11 mouse cellular contexts compared by ENCODE assay signal in the genomic region with DNA sequence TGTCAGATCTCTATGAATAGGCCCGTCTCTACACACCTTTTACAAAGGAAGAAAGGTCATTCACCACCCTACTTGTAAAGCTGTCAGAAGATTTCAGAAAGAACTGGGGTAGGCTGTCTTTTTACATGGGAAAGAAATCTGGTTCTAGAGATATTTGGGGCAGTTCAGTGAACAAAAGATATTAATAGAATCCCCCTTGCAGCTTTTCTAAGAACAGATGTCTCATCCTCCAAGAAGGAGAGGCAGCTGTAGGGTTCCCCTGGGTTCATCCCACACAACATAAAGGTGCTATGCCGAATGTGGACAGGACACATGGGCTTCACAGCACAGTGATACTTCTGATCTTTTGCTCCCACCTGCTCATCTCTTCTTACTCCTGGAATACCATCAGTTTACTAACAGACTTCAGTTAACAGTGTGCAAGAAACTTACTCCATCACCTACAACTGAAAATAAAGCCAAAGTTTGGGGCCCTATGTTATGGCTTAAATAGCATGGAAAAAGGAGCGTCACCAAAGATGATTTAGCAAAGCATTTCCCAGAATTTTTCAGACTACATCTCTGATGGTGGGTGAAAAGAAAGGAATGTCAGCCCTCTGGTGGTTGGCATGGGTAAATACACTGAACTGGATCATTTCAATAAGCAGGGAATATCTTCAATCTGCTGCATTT.
DNase-seq lines count a peak whose midpoint lies in the region; ATAC-seq and TF ChIP-seq lines count a peak whose summit lies in the region.
"Had no signal": no experiment of that assay in that cellular context is flagged by ENCODE, and none has a peak within 500 bp of the region (broad histone marks: within the 10 kb centered on the region; RNA-seq: fewer than 3 reads in every experiment).

No protein-coding gene starts in this region.

- H3K4me2 ChIP-seq in midbrain, embryonic 11.5 days = no peak overlapping the region
- H3K4me2 ChIP-seq: embryonic facial prominence, embryonic 13.5 days; stomach, embryonic 15.5 days had no signal

- no peaks in the 10 kb centered on the region for H3K9me3 ChIP-seq in E14TG2a.4 (ENCODE audit: low read length)
- no peaks in the 10 kb centered on the region for H3K9me3 ChIP-seq in midbrain, embryonic 11.5 days (ENCODE audit: control insufficient read depth, low read length)
- H3K9me3 ChIP-seq: embryonic facial prominence, embryonic 13.5 days; megakaryocyte, embryonic 14.5 days; stomach, embryonic 15.5 days had no signal

- WGBS in heart, adult 2 months = 49% methylated on average over 3 of the region's 3 CpGs
- WGBS in midbrain, embryonic 11.5 days = 62% methylated on average over 3 of the region's 3 CpGs

- no peaks in the 10 kb centered on the region for H3K4me1 ChIP-seq in heart, adult 2 months (ENCODE audit: control insufficient read depth, insufficient read depth, low read length)
- no peaks in the 10 kb centered on the region for H3K4me1 ChIP-seq in E14TG2a.4 (replicated peaks; ENCODE audit: low read depth, low read length)
- no peaks in the 10 kb centered on the region for H3K4me1 ChIP-seq in midbrain, embryonic 11.5 days (ENCODE audit: control insufficient read depth, insufficient read depth, low read length)
- H3K4me1 ChIP-seq: embryonic facial prominence, embryonic 13.5 days; megakaryocyte, embryonic 14.5 days; stomach, embryonic 15.5 days had no signal

- intact Hi-C loops in heart, adult 2 months (cut with DNase I) = no loop called here

- peak; percentile 75 for TF ChIP-seq CTCF in heart, adult 2 months (IDR thresholded peaks at IDR 0.05)
- TF ChIP-seq CTCF in E14TG2a.4 (conservative IDR thresholded peaks at IDR 0.05; ENCODE audit: low read length) = peak; percentile 80

- H3K79me2 ChIP-seq in heart, adult 2 months (replicated peaks; ENCODE audit: control insufficient read depth, insufficient read depth, low read length) = no peaks in the 10 kb centered on the region

- ATAC-seq in midbrain, embryonic 11.5 days (ENCODE audit: low FRiP score) = peak; percentile 57; the same call in 1 of the 2 replicates

- DNase-seq in heart, adult 2 months = no peak
- DNase-seq in heart, adult 9 months (ENCODE audit: low spot score in 2 of 2) = no peak
- peak; percentile 12 for DNase-seq in embryo, embryonic 9.5 days (ENCODE audit: extremely low spot score)
- peak; percentile 82 for DNase-seq in midbrain, embryonic 11.5 days (ENCODE audit: low spot score, missing footprints)
- no peak for DNase-seq in urinary bladder, postnatal 4 days (ENCODE audit: low spot score in 2 of 2)
- no peak for DNase-seq in testis, postnatal 14 days (ENCODE audit: low spot score)
- no peak for DNase-seq in kidney, postnatal 10 days

- H3K27ac ChIP-seq in heart, adult 2 months = no peak overlapping the region
- no peak overlapping the region for H3K27ac ChIP-seq in midbrain, embryonic 11.5 days (ENCODE audit: low read depth, low read length)
- H3K27ac ChIP-seq: embryonic facial prominence, embryonic 13.5 days; stomach, embryonic 15.5 days had no signal

- TF ChIP-seq EP300 in heart, adult 2 months (IDR thresholded peaks at IDR 0.05; ENCODE audit: insufficient read depth, low read depth, low read length) = no peak

- H3K36me3 ChIP-seq in heart, adult 2 months (ENCODE audit: control insufficient read depth, insufficient read depth, low read length) = no peaks in the 10 kb centered on the region
- H3K36me3 ChIP-seq in E14TG2a.4 (ENCODE audit: insufficient read depth, low read length) = no peaks in the 10 kb centered on the region
- H3K36me3 ChIP-seq in midbrain, embryonic 11.5 days (ENCODE audit: control insufficient read depth, insufficient read depth, low read length) = no peaks in the 10 kb centered on the region
- H3K36me3 ChIP-seq: embryonic facial prominence, embryonic 13.5 days; stomach, embryonic 15.5 days had no signal

- H3K27me3 ChIP-seq in heart, adult 2 months (ENCODE audit: control insufficient read depth, insufficient read depth, low read length) = no peaks in the 10 kb centered on the region
- no peaks in the 10 kb centered on the region for H3K27me3 ChIP-seq in E14TG2a.4 (ENCODE audit: insufficient read depth, low read length)
- H3K27me3 ChIP-seq in midbrain, embryonic 11.5 days (ENCODE audit: control insufficient read depth, insufficient read depth, low read length) = no peaks in the 10 kb centered on the region
- H3K27me3 ChIP-seq: embryonic facial prominence, embryonic 13.5 days; megakaryocyte, embryonic 14.5 days; stomach, embryonic 15.5 days had no signal

- H3K4me3 ChIP-seq in heart, adult 2 months = no peak overlapping the region
- no peak overlapping the region for H3K4me3 ChIP-seq in E14TG2a.4 (replicated peaks; ENCODE audit: low read length)
- no peak overlapping the region for H3K4me3 ChIP-seq in midbrain, embryonic 11.5 days (ENCODE audit: low read depth, low read length)
- H3K4me3 ChIP-seq: embryonic facial prominence, embryonic 13.5 days; megakaryocyte, embryonic 14.5 days; stomach, embryonic 15.5 days had no signal

- H3K9ac ChIP-seq in heart, adult 2 months (ENCODE audit: low read depth, low read length) = no peak overlapping the region
- H3K9ac ChIP-seq in midbrain, embryonic 11.5 days (ENCODE audit: low read length) = no peak overlapping the region
- H3K9ac ChIP-seq: embryonic facial prominence, embryonic 13.5 days; stomach, embryonic 15.5 days had no signal

- no peak for TF ChIP-seq POLR2A in heart, adult 2 months (IDR thresholded peaks at IDR 0.05; ENCODE audit: insufficient read depth, low read depth, low read length)

Comparison
In these comparisons a context has a peak if more than half of its experiments do, and no peak if none do; other contexts are left out.
1. DNase-seq: peak in embryo, embryonic 9.5 days (single experiment) and midbrain, embryonic 11.5 days (single experiment); none in heart, adult 2 months (0 of 2), heart, adult 9 months (0 of 2), urinary bladder, postnatal 4 days (0 of 2), testis, postnatal 14 days (single experiment) and kidney, postnatal 10 days (single experiment).